Mouse (Mus musculus) spleen, postnatal 4 days (tissue): ENCODE data around the gene Elmod3.
"Not testable (repeated sequence)": the region's sequence is repeated elsewhere in the genome, so short reads cannot be mapped to it uniquely, and the experiment has no call there.

ENCODE experiments used
- DNase-seq, 2 experiments: peaks; one replicate each; pipeline ENCODE4 v3.0.0; 2022; ENCODE audit warnings: low spot score in 2 of 2

Gene Elmod3

GRCm38 (mm10) chr6:72534035-72534809, 64.0 kb downstream of the Elmod3 start:
- DNase-seq, result peak; percentile 48 to 77

GRCm38 (mm10) chr6:72533555-72533954, 64.7 kb downstream of the Elmod3 start:
- not testable (repeated sequence) for DNase-seq

GRCm38 (mm10) chr6:72532580-72532979, 65.6 kb downstream of the Elmod3 start:
- no peak for DNase-seq

GRCm38 (mm10) chr6:72528410-72529151, 69.6 kb downstream of the Elmod3 start:
- DNase-seq, result no peak

- DNase-seq, result no peak
Observed at GRCm38 (mm10) chr6:72527070-72527469, 71.1 kb downstream of the Elmod3 start.

- no peak for DNase-seq
Observed at GRCm38 (mm10) chr6:72524160-72524559, 74.1 kb downstream of the Elmod3 start.

- no peak for DNase-seq
Observed at GRCm38 (mm10) chr6:72523222-72523621, 75.0 kb downstream of the Elmod3 start.

GRCm38 (mm10) chr6:72522288-72522687, 75.9 kb downstream of the Elmod3 start:
- no peak for DNase-seq

- no peak for DNase-seq
Observed at GRCm38 (mm10) chr6:72521607-72522006, 76.6 kb downstream of the Elmod3 start, which contains the start of gene Sh2d6. TSS of gene Sh2d6 (minus strand) at chr6:72521707.

GRCm38 (mm10) chr6:72520904-72521303, 77.3 kb downstream of the Elmod3 start:
- DNase-seq, result no peak

GRCm38 (mm10) chr6:72519892-72520663, 78.1 kb downstream of the Elmod3 start:
- DNase-seq, result no peak

- DNase-seq, result no peak
Observed at GRCm38 (mm10) chr6:72519303-72519702, 78.9 kb downstream of the Elmod3 start.

GRCm38 (mm10) chr6:72518842-72519241, 79.4 kb downstream of the Elmod3 start:
- DNase-seq, result no peak
